Mouse (Mus musculus): Measurements from ENCODE around the gene Mc1r.

Gene Mc1r

DNA sequence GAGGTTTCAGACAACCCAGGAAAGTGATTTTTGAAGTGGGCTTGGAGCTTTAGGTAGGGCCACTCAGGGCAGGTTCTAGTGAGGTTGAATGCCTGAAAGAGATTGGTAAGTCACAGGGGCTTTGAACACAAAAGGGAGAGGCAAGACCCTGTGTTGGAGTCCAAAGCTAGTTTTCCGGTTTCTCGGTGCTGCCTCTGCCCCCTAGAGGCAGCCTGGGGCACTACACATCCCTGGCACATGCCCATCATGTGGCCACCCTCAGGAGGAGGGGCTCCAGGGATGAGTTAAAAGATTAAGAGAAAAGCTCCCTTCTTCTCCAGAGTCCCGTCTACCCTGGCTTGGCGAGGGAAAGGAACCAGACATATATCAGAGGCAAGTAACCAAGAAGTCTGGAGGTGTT is at the start of gene Mc1r:
Gene Mc1r, plus strand, starts transcription at position 322 of the 400 bp plus-strand sequence.
- peak; percentile 58 for DNase-seq (ENCODE audit: low spot score)

- peak; percentile 60 for DNase-seq (ENCODE audit: low spot score)
Measured at GRCm38 (mm10) chr8:123361082-123361739, 45.7 kb upstream of the Mc1r start.

DNA sequence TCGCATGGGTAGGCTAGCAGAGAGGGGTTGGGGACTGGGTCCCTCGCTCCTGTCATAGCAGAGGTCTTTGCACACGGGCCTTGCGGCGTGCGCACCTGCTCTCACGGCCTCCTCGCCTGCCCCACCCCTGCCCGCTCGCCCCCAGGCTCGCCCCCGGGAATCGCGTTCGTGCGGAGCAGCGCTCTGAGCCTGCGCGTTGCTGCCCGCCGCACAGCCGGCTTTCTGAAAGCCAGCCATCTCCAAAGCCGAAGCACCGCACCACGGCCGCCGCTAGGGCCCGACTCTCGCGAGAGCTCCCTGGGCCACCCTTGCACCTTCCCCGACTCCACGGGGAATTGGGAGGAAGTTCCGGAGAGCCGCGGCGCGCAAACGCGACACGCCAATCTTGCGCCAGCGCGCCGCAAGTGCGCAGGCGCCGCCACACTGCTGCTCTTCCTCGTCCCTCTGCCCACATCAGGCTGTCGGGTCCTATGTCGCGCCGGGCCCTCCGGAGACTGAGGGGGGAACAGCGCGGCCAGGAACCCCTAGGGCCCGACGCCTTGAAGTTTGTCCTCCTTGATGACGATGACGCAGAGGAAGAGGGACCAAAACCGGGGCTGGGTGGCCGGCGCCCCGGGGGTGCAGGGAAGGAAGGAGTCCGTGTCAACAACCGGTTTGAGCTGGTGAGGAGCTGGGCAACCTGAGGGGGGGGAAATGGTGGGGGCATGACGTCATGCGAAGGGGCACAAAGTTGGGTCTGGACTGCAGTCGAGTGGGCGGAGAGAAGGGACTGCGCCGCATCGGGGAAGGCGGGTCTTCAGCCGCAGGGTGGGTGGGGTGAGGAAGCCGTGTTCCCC is 33.3 kb upstream of the Mc1r start, which contains the start of gene Tcf25:
Gene Tcf25, plus strand, starts transcription at position 351 of the 836 bp plus-strand sequence.
- DNase-seq (ENCODE audit: low spot score) = peak; percentile 87

DNA sequence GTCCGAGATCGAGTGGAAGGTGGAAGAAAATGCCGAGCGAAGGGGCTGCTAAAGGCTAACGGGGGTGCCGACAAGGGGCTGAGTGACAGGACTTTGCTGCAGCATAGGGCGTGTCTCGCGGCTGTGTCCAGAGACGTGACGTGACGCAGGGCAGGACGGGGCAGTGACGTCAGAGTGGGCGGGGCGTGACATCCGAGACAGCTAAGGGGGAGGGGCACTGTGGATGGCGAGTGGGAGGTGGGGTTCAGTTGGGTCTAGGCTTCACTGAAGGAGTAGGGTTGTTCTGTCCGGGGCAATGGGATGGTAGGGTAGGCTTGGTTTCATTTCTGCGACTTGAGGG is 32.7 kb upstream of the Mc1r start:
- DNase-seq (ENCODE audit: low spot score) = peak; percentile 91

- no peak for DNase-seq (ENCODE audit: low spot score)
Measured at GRCm38 (mm10) chr8:123375701-123376100, 31.2 kb upstream of the Mc1r start.

DNA sequence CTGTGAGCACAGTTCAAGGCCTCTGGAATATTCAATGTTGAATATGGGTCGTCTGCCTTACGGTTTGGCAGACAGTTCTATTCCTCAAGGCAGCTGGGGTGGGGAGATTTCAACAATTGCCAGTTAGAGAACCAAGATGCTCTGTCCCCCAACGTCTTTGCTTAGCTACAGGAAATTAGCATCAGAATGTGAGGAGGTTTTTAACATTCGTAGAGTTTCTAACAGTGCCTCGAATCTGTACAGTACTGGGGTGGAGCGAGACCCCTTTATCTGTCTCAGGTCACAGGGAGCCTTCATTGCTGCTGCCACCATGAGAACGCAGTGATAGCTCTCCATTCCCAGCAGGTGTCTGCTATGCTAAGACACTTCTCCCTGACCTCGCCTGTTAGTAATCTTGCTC is 30.8 kb upstream of the Mc1r start:
- DNase-seq (ENCODE audit: low spot score) = no peak

GRCm38 (mm10) chr8:123381711-123382110 is 25.2 kb upstream of the Mc1r start:
- no peak for DNase-seq (ENCODE audit: low spot score)

GRCm38 (mm10) chr8:123382516-123382915 is 24.4 kb upstream of the Mc1r start:
- no peak for DNase-seq (ENCODE audit: low spot score)

GRCm38 (mm10) chr8:123384883-123385540 is 21.9 kb upstream of the Mc1r start:
- DNase-seq (ENCODE audit: low spot score) = peak; percentile 23

GRCm38 (mm10) chr8:123387041-123387440 is 19.9 kb upstream of the Mc1r start:
- no peak for DNase-seq (ENCODE audit: low spot score)

DNA sequence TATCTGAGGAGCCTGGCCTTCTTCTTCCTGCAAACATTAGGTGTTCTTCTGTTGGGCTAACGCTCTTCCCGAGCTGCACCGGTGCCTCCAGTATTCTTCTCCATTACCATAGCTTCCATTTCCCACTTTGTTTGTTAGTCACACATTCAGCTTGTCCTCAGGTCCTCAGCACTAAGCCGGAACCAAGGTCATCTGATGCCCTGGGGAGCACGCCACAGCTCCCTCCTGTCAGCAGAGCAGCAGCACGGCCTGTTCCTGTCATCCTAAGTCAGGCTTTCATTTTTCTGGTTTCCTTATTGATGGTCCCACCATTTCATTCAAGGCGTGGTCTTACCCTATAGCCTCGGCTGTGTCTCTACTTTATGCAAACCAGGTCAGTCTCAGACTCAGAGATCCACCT is 19.1 kb upstream of the Mc1r start:
- no peak for DNase-seq (ENCODE audit: low spot score)

DNA sequence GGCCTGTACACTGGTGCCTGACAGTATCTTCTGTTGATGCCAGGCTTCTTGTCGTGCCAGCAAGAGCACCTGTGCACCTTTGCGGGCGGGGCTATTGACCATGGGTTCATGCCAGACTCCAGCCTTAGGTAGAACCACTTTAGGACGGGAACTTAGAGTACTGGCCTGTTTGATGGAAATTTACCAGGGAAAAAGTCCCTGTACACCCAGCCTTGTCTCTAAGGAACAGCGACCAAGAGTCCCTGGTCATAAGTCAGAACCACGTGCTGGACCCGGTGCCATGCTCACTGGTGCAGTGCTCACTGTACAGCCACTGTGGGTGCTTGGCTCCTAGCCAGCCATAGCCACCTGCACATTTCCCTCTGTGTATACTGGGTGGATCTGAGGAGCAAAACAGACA is 17.9 kb upstream of the Mc1r start:
- DNase-seq (ENCODE audit: low spot score) = no peak

DNA sequence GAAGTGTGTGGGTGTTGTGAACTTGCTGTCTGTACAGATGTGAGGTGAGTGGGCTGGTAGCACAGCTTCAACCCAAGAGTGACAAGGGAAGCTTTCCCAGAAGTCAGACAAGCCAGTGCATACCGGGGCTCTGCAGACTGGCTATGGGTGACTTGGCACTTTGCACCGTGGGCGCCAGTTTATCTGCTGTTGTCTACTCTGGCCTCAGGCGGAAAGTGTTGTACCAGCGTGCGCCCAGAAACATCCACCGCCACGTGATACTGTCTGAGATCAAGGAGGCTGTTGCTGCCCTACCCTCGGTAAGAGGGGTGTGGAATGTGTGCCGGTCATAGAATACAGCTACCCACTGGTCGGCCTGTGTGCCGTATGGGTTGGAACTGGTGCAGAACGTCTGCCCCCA is 8.6 kb upstream of the Mc1r start:
- DNase-seq (ENCODE audit: low spot score) = no peak

- no peak for DNase-seq (ENCODE audit: low spot score)
Measured at GRCm38 (mm10) chr8:123401936-123402335, 5.0 kb upstream of the Mc1r start.

DNA sequence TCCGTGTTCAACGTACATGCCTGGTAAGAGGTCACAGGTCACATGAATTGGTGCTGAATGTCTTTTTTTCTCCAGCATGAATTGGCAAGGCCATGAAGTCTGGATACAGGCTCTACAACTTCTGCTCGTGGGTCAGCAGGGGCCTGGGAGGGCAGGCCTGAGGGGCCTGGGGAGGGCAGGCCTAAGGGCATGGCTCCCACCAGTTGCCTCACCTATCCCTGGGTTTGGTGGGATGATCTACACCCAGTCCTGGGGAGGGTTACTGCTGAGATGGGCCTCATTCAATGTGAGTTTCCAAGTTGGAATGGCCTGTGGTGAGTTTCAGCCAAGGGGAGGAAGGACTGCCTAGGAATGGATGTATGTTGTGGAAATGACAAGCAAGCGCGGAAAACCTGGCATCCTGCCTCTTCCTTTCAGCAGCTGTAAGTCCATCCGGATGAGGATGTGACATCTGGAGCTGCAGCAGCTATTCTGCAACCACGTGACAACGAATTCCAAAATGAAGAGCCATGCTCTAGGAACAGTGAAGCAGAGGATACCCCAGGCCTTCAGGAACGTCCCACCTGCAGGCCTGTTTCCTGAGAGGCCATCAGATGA is 4.1 kb upstream of the Mc1r start:
- DNase-seq (ENCODE audit: low spot score) = no peak

- no peak for DNase-seq (ENCODE audit: low spot score)
Measured at GRCm38 (mm10) chr8:123404521-123404920, 2.4 kb upstream of the Mc1r start.

- no peak for DNase-seq (ENCODE audit: low spot score)
Measured at GRCm38 (mm10) chr8:123407612-123408011, 705 bp downstream of the Mc1r start.

- peak; percentile 53 for DNase-seq (ENCODE audit: low spot score)
Measured at GRCm38 (mm10) chr8:123408586-123409544, 2.0 kb downstream of the Mc1r start.

- DNase-seq (ENCODE audit: low spot score) = no peak
Measured at GRCm38 (mm10) chr8:123410049-123410587, 3.2 kb downstream of the Mc1r start.

GRCm38 (mm10) chr8:123410788-123411187 is 3.9 kb downstream of the Mc1r start:
- DNase-seq (ENCODE audit: low spot score) = no peak

- no peak for DNase-seq (ENCODE audit: low spot score)
Measured at GRCm38 (mm10) chr8:123411246-123411645, 4.3 kb downstream of the Mc1r start, which contains the start of gene Tubb3. Gene Tubb3, plus strand, starts transcription at chr8:123411424.
